Mouse (Mus musculus) kidney, embryonic 16.5 days (tissue): ENCODE data around the gene Qrfpr. TPM values are rescaled to one million over a fixed set of nuclear protein-coding genes. Genes with fewer than 3 reads are reported as not detected.

ENCODE experiments used
- ATAC-seq: fragments of 200-750 bp; cut with Nextera tagmentation; 2 replicates; pipeline ENCODE4 v1.8.0; 2017; ENCODE audit warnings: moderate TSS enrichment; ENCODE audit not compliant: low FRiP score, low TSS enrichment
- H3K27ac ChIP-seq: fragments of 300-500 bp; sonication (generic); 2 replicates; pipeline ENCODE4 v1.5.1; 2014; ENCODE audit warnings: low read length
- H3K27me3 ChIP-seq: fragments of 300-500 bp; sonication (generic); 2 replicates; pipeline ENCODE4 v1.6.1; 2014; ENCODE audit warnings: low read length, control low read depth, mixed read lengths; ENCODE audit not compliant: insufficient read depth
- H3K36me3 ChIP-seq: fragments of 300-500 bp; sonication (generic); 2 replicates; pipeline ENCODE4 v1.6.1; 2014; ENCODE audit warnings: low read length, control low read depth, mixed read lengths; ENCODE audit not compliant: insufficient read depth
- H3K4me1 ChIP-seq: fragments of 300-500 bp; sonication (generic); 2 replicates; pipeline ENCODE4 v1.6.1; 2014; ENCODE audit warnings: low read length, control low read depth, mixed read lengths; ENCODE audit not compliant: insufficient read depth
- H3K4me2 ChIP-seq: fragments of 300-500 bp; sonication (generic); replicated peaks from 2 replicates; pipeline ENCODE4 v1.6.1; 2014; ENCODE audit warnings: low read depth, low read length
- H3K4me3 ChIP-seq: fragments of 300-500 bp; sonication (generic); 2 replicates; pipeline ENCODE4 v1.5.1; 2014; ENCODE audit warnings: mild to moderate bottlenecking, low read length
- H3K9ac ChIP-seq: fragments of 300-500 bp; sonication (generic); replicated peaks from 2 replicates; pipeline ENCODE4 v1.6.1; 2014; ENCODE audit warnings: low read length
- H3K9me3 ChIP-seq: fragments of 300-500 bp; sonication (generic); 2 replicates; pipeline ENCODE4 v1.6.1; 2016; ENCODE audit warnings: low read length, control low read depth
- WGBS: fragments of 180-500 bp; shearing (Covaris S2); extraction: QIAGEN DNeasy Blood & Tissue Kit; methylation state at CpG from one replicate; pipeline ENCODE4 v1.1.7; 2014; 5-methylcytosine and 5-hydroxymethylcytosine counted together
- polyA plus RNA-seq: library from polyadenylated mRNA; unstranded; fragments of >200 nt; fragmentation: Nextera tagmentation; extraction: Ambion mirVana; gene quantifications from 2 replicates; pipeline ENCODE4 v1.2.1, GENCODE M21; 2015

The Qrfpr gene
- polyA plus RNA-seq, 1 experiment from 2014 or later = not detected

- 94% methylated on average over 1 of the region's 1 CpGs for WGBS
- no peaks in the 10 kb centered on the region for H3K4me1 ChIP-seq
- no peak overlapping the region for H3K9ac ChIP-seq
- peaks cover 20% of the 10 kb centered on the region for H3K36me3 ChIP-seq
- H3K27me3 ChIP-seq = no peaks in the 10 kb centered on the region
- no peak overlapping the region for H3K4me3 ChIP-seq
- H3K27ac ChIP-seq = no peak overlapping the region
- no peak overlapping the region for H3K4me2 ChIP-seq
- H3K9me3 ChIP-seq = peaks cover 3% of the 10 kb centered on the region; the same call in 1 of the 2 replicates
- ATAC-seq = no peak
Observed at GRCm38 (mm10) chr3:36170670-36171210, 51.4 kb downstream of the Qrfpr start.

DNA sequence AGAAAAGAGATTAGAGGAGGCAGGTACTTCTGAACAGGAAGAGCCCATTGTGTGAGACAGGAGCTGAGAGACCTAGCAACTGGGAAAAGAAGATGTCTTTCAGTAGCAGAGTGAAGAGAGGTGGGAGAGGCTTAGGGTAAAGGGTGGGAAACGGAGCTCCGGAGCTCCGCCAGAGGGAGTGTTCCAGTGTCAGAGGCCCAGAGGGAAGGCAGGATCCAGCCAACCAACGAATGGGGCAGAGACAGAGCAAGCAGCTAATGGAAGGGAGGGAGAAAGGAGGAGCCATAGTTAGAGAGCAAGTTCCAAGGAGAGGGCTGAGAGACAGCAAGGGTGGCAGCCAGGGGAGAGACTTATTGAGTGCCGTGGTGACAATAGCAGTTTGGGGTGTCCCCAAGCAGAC, 66.8 kb downstream of the Qrfpr start:
- H3K4me1 ChIP-seq = peaks cover 22% of the 10 kb centered on the region
- H3K4me2 ChIP-seq = no peak overlapping the region
- no peak overlapping the region for H3K9ac ChIP-seq
- peaks cover 7% of the 10 kb centered on the region; the same call in 1 of the 2 replicates for H3K9me3 ChIP-seq
- 21% methylated on average over 5 of the region's 5 CpGs for WGBS
- ATAC-seq = no peak
- no peak overlapping the region for H3K4me3 ChIP-seq
- no peak overlapping the region for H3K27ac ChIP-seq
- H3K27me3 ChIP-seq = no peaks in the 10 kb centered on the region
- H3K36me3 ChIP-seq = peaks cover 10% of the 10 kb centered on the region

- Histone ChIP-seq H3K4me1 (peaks cover 22% of the 10 kb centered on the region), H3K4me2 (peak within 1 kb of the TSS; percentile 72), H3K36me3 (no peaks in the 10 kb centered on the region), H3K27ac (peak within 1 kb of the TSS; percentile 84), H3K4me3 (peak within 1 kb of the TSS; percentile 89), H3K9me3 (no peaks in the 10 kb centered on the region), H3K9ac (peak within 1 kb of the TSS; percentile 94), H3K27me3 (no peaks in the 10 kb centered on the region)
- ATAC-seq = peak; percentile 100
- under 1% methylated on average over 44 of the region's 54 CpGs for WGBS
Observed at GRCm38 (mm10) chr3:36150934-36151686, 71.0 kb downstream of the Qrfpr start, which contains the start of gene D3Ertd254e. D3Ertd254e (plus strand) TSS chr3:36151017.

DNA sequence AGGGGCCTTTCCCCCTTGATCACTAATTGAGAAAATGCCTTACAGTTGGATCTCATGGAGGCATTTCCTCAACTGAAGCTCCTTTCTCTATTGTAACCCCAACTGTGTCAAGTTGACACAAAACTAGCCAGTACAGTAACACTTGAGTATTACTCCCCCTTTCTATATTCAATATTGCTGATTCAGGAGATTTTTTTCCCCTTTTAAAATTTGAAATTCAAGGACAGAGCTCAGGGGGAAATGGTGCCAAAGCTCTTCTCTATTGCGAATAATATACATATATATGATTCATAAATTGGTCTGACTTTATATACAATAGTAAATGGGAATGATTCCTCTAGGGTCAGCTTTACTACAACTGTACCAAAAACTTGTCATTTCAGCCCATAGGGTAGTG, 71.6 kb downstream of the Qrfpr start:
- WGBS = 14% methylated on average over 1 of the region's 1 CpGs

DNA sequence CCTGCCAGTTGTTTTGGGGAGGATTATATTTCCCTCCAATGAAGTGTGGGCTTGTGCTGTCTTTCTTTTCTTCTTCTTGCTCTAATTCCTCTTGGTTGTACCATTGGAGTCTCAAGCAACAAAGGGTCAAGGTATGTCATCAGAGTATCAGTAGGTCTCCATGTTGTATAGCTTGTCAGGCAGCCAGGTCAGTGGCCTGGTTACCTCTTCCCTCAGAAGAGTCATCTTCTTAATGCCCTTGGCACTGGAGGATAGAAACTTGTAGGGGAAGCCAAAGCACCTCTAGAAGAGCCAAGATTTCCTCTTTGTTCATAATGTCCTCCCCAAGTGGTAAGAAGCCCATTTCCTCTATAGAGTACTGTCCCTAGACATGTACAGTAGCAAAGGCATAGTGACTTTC, 83.1 kb downstream of the Qrfpr start:
- Histone ChIP-seq H3K27me3 (no peaks in the 10 kb centered on the region), H3K27ac (no peak overlapping the region), H3K4me2 (no peak overlapping the region), H3K9ac (no peak overlapping the region), H3K36me3 (no peaks in the 10 kb centered on the region), H3K4me3 (no peak overlapping the region), H3K4me1 (no peaks in the 10 kb centered on the region), H3K9me3 (no peaks in the 10 kb centered on the region)
- no peak for ATAC-seq

More for the DNA sequence above, 71.6 kb downstream of the Qrfpr start:
- no peak overlapping the region for H3K9ac ChIP-seq
- H3K4me1 ChIP-seq = peaks cover 22% of the 10 kb centered on the region
- H3K4me3 ChIP-seq = peak overlapping the region; percentile 89
- H3K9me3 ChIP-seq = no peaks in the 10 kb centered on the region
- no peak overlapping the region for H3K27ac ChIP-seq
- peak overlapping the region; percentile 72 for H3K4me2 ChIP-seq
- H3K36me3 ChIP-seq = no peaks in the 10 kb centered on the region
- ATAC-seq = no peak
- H3K27me3 ChIP-seq = no peaks in the 10 kb centered on the region

DNA sequence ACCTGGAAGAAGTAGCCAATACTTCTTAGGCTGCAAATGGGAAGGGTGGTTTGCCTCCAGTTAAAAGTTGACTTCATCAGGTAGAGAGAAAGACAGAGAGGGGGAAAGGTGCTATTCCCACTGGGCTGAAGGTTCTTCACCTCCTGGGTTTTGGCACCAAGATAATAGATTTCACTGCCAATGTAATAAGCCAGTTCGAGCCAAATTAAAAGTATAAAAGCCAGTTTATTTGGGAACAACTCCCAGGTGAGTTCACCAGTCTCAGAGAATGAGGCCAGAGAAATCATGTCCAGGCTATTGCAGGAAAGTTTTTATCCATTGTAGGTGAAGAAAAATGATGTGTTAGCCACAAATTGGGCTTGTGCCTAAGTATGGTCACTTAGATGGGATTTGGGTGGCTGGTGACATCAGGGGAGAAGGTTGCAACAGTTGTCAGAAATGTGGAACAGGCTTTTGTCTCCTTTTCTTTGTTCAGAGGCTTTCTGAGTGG, 83.9 kb downstream of the Qrfpr start:
- no peak for ATAC-seq
- Histone ChIP-seq H3K9me3 (no peaks in the 10 kb centered on the region), H3K27me3 (no peaks in the 10 kb centered on the region), H3K4me1 (no peaks in the 10 kb centered on the region), H3K36me3 (no peaks in the 10 kb centered on the region), H3K27ac (no peak overlapping the region), H3K9ac (no peak overlapping the region), H3K4me3 (no peak overlapping the region), H3K4me2 (no peak overlapping the region)
- WGBS = 82% methylated on average over 1 of the region's 1 CpGs

DNA sequence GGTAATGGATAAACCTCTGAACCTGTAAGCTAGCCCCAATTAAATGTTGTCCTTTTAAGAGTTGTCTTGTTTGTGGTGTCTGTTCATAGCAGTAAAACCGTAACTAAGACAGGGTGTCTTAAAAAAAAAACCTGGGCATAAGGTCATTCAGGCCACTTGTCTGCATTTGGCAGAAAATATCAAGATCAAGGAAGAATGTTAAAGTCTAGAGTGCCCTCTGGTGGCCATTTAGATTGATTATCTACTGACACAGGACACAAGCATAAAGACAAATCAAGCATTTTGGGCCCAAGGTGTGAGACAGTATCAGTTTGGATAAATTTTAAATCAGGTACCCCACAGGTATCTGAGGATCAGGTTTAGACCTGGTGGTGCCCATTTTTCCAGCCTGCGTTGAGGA, 84.6 kb downstream of the Qrfpr start:
- Histone ChIP-seq H3K9me3 (no peaks in the 10 kb centered on the region), H3K9ac (no peak overlapping the region), H3K36me3 (no peaks in the 10 kb centered on the region), H3K27me3 (no peaks in the 10 kb centered on the region), H3K27ac (no peak overlapping the region), H3K4me3 (no peak overlapping the region), H3K4me2 (no peak overlapping the region), H3K4me1 (no peaks in the 10 kb centered on the region)
- 39% methylated on average over 2 of the region's 2 CpGs for WGBS
- no peak for ATAC-seq

- Histone ChIP-seq H3K27me3 (no peaks in the 10 kb centered on the region), H3K4me2 (no peak overlapping the region), H3K9ac (no peak overlapping the region), H3K9me3 (no peaks in the 10 kb centered on the region), H3K27ac (no peak overlapping the region), H3K4me3 (no peak overlapping the region), H3K36me3 (no peaks in the 10 kb centered on the region), H3K4me1 (no peaks in the 10 kb centered on the region)
- no peak for ATAC-seq
Observed at GRCm38 (mm10) chr3:36136152-36136551, 86.0 kb downstream of the Qrfpr start.
